Mouse (Mus musculus): Measurements from ENCODE around the gene Gfm2. TPM values are rescaled to one million over a fixed set of nuclear protein-coding genes. Genes with fewer than 3 reads are reported as not detected.
"Not testable (repeated sequence)": the region's sequence is repeated elsewhere in the genome, so short reads cannot be mapped to it uniquely, and the experiment has no call there.

Gene Gfm2
- 30.3 and 31.9 TPM in 2 replicates for polyA plus RNA-seq (2015; fragmentation: Nextera tagmentation; extraction: Ambion mirVana)

GRCm38 (mm10) chr13:97137466-97138400, at the start of gene Gfm2, which contains the start of gene Nsa2:
Gfm2 (plus strand) TSS chr13:97137937.
Nsa2 (minus strand) TSS chr13:97137937.
- peak; percentile 100 for ATAC-seq
- WGBS = under 1% methylated on average over 53 of the region's 57 CpGs

GRCm38 (mm10) chr13:97088183-97088582, 49.6 kb upstream of the Gfm2 start:
- H3K36me3 ChIP-seq (ENCODE audit: control insufficient read depth, insufficient read depth, low read length) = no peaks in the 10 kb centered on the region
- 68% methylated on average over 3 of the region's 3 CpGs for WGBS
- ATAC-seq = no peak
- H3K9me3 ChIP-seq (ENCODE audit: control insufficient read depth, low read length) = no peaks in the 10 kb centered on the region
- no peaks in the 10 kb centered on the region for H3K27me3 ChIP-seq (replicated peaks; ENCODE audit: control insufficient read depth, insufficient read depth, low read length)
- H3K4me2 ChIP-seq (ENCODE audit: low read length) = no peak overlapping the region
- H3K9ac ChIP-seq (ENCODE audit: low read depth, low read length) = no peak overlapping the region
- H3K4me3 ChIP-seq (ENCODE audit: low read length) = no peak overlapping the region
- no peaks in the 10 kb centered on the region for H3K4me1 ChIP-seq (ENCODE audit: control insufficient read depth, insufficient read depth, low read depth, low read length)
- no peak overlapping the region for H3K27ac ChIP-seq (ENCODE audit: low read depth, low read length)

More at GRCm38 (mm10) chr13:97137466-97138400, at the start of gene Gfm2, which contains the start of gene Nsa2:
- Histone ChIP-seq H3K36me3 (ENCODE audit: control insufficient read depth, insufficient read depth, low read length) (peaks cover 5% of the 10 kb centered on the region), H3K4me2 (ENCODE audit: low read length) (peak within 1 kb of the TSS; percentile 77), H3K4me1 (ENCODE audit: control insufficient read depth, insufficient read depth, low read depth, low read length) (peaks cover 7% of the 10 kb centered on the region), H3K9me3 (ENCODE audit: control insufficient read depth, low read length) (no peaks in the 10 kb centered on the region), H3K4me3 (ENCODE audit: low read length) (peak within 1 kb of the TSS; percentile 81), H3K27me3 (replicated peaks; ENCODE audit: control insufficient read depth, insufficient read depth, low read length) (no peaks in the 10 kb centered on the region), H3K9ac (ENCODE audit: low read depth, low read length) (peak within 1 kb of the TSS; percentile 93), H3K27ac (ENCODE audit: low read depth, low read length) (peak within 1 kb of the TSS; percentile 91)

DNA sequence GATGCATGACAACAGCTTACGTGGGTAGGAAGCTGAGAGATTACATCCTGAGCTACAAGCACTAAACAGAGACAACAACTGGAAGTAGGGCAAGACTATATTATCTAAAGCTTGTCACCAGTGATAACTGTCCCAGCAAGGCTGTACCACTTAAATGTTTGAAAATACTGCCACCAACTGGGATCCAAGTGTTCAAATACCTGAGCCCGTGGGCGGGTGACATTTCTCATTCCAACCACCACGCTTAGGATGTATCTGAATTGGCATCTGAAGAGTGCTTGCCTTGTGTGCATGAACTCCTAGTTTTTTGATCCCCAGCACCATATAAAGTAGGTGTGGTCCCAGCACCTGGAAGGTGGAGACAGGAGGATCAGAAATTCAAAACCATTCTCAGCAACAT, 42.0 kb upstream of the Gfm2 start:
- Histone ChIP-seq H3K9ac (ENCODE audit: low read depth, low read length) (no peak overlapping the region), H3K4me3 (ENCODE audit: low read length) (no peak overlapping the region), H3K27ac (ENCODE audit: low read depth, low read length) (no peak overlapping the region), H3K9me3 (ENCODE audit: control insufficient read depth, low read length) (no peaks in the 10 kb centered on the region), H3K27me3 (replicated peaks; ENCODE audit: control insufficient read depth, insufficient read depth, low read length) (no peaks in the 10 kb centered on the region), H3K36me3 (ENCODE audit: control insufficient read depth, insufficient read depth, low read length) (no peaks in the 10 kb centered on the region), H3K4me1 (ENCODE audit: control insufficient read depth, insufficient read depth, low read depth, low read length) (no peaks in the 10 kb centered on the region), H3K4me2 (ENCODE audit: low read length) (no peak overlapping the region)
- no peak for ATAC-seq
- WGBS = 92% methylated on average over 4 of the region's 4 CpGs

DNA sequence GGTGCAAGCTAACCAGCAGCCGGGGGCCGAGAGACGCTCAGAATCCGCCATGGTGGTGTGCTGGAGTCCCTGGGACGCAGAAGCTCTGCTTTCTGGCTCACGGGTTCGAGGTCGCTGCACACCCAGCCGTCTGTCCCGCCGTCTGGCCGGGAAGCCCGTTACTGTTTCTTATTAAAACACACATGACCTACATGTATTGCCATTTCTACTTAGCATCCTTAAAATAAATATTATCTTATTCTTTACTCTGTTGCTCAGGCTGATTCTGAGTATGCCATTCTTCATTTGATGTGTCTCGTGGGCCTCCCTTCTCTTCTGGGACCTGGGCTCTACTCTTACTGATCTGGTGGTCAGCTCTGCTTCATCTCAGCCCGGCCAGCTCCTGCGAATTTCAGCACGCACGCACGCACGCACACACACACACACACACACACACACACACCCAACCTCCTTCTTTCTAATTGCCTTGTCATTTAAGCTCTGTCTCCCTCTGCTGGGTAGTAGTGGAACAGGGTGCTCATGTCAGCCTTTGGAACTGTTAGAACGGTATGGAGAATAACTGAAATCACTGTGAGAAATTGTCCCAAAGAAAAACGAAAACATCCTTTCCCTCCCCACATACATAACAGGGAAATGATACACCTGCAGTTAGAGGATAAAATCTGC, 38.4 kb upstream of the Gfm2 start, which contains the start of gene Gm6169:
TSS of gene Gm6169 (minus strand) at position 51 of the 666 bp plus-strand sequence.
- no peaks in the 10 kb centered on the region for H3K9me3 ChIP-seq (ENCODE audit: control insufficient read depth, low read length)
- ATAC-seq = 0 out of 2 replicates have a peak, but pooled peaks have one; percentile 30
- H3K4me3 ChIP-seq (ENCODE audit: low read length) = no peak within 1 kb of the TSS
- no peaks in the 10 kb centered on the region for H3K36me3 ChIP-seq (ENCODE audit: control insufficient read depth, insufficient read depth, low read length)
- H3K4me2 ChIP-seq (ENCODE audit: low read length) = no peak within 1 kb of the TSS
- no peak within 1 kb of the TSS for H3K9ac ChIP-seq (ENCODE audit: low read depth, low read length)
- 71% methylated on average over 20 of the region's 22 CpGs for WGBS
- H3K27ac ChIP-seq (ENCODE audit: low read depth, low read length) = no peak within 1 kb of the TSS
- H3K4me1 ChIP-seq (ENCODE audit: control insufficient read depth, insufficient read depth, low read depth, low read length) = no peaks in the 10 kb centered on the region
- H3K27me3 ChIP-seq (replicated peaks; ENCODE audit: control insufficient read depth, insufficient read depth, low read length) = no peaks in the 10 kb centered on the region

GRCm38 (mm10) chr13:97104996-97105395, 32.7 kb upstream of the Gfm2 start:
- Histone ChIP-seq H3K27me3 (replicated peaks; ENCODE audit: control insufficient read depth, insufficient read depth, low read length) (no peaks in the 10 kb centered on the region), H3K4me2 (ENCODE audit: low read length) (no peak overlapping the region), H3K4me1 (ENCODE audit: control insufficient read depth, insufficient read depth, low read depth, low read length) (no peaks in the 10 kb centered on the region), H3K36me3 (ENCODE audit: control insufficient read depth, insufficient read depth, low read length) (no peaks in the 10 kb centered on the region), H3K4me3 (ENCODE audit: low read length) (no peak overlapping the region), H3K27ac (ENCODE audit: low read depth, low read length) (no peak overlapping the region), H3K9ac (ENCODE audit: low read depth, low read length) (no peak overlapping the region), H3K9me3 (ENCODE audit: control insufficient read depth, low read length) (no peaks in the 10 kb centered on the region)
- no peak for ATAC-seq
- WGBS = 60% methylated on average over 7 of the region's 7 CpGs

- H3K4me2 ChIP-seq (ENCODE audit: low read length); H3K4me3 ChIP-seq (ENCODE audit: low read length); H3K4me1 ChIP-seq (ENCODE audit: control insufficient read depth, insufficient read depth, low read depth, low read length); H3K36me3 ChIP-seq (ENCODE audit: control insufficient read depth, insufficient read depth, low read length); ATAC-seq; H3K9me3 ChIP-seq (ENCODE audit: control insufficient read depth, low read length); H3K9ac ChIP-seq (ENCODE audit: low read depth, low read length); H3K27me3 ChIP-seq (replicated peaks; ENCODE audit: control insufficient read depth, insufficient read depth, low read length); H3K27ac ChIP-seq (ENCODE audit: low read depth, low read length): not testable (repeated sequence)
- WGBS = 95% methylated on average over 4 of the region's 4 CpGs
Observed at GRCm38 (mm10) chr13:97107721-97108120, 30.0 kb upstream of the Gfm2 start.

DNA sequence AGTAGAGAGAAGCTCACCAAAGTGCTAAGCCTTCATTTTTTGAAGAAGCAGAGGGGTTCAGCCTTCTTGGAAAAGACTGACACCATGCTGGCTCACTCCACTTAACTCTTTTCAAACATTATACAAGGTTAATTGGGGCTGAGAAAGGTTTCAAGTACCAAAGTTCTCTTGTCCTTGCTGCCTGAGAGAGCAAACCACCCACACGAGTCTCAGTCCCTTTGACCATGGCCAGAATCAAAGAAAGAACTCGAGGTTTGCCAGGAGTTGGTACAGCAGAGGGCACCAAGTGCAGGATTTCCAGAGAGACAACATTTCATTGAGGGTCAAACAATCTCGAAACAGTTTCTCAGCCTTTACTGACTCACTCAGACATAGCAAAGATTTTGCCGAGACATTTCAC, 28.7 kb upstream of the Gfm2 start:
- no peak for ATAC-seq
- Histone ChIP-seq H3K4me1 (ENCODE audit: control insufficient read depth, insufficient read depth, low read depth, low read length) (no peaks in the 10 kb centered on the region), H3K9ac (ENCODE audit: low read depth, low read length) (no peak overlapping the region), H3K4me2 (ENCODE audit: low read length) (no peak overlapping the region), H3K36me3 (ENCODE audit: control insufficient read depth, insufficient read depth, low read length) (no peaks in the 10 kb centered on the region), H3K9me3 (ENCODE audit: control insufficient read depth, low read length) (no peaks in the 10 kb centered on the region), H3K27me3 (replicated peaks; ENCODE audit: control insufficient read depth, insufficient read depth, low read length) (no peaks in the 10 kb centered on the region), H3K27ac (ENCODE audit: low read depth, low read length) (no peak overlapping the region), H3K4me3 (ENCODE audit: low read length) (no peak overlapping the region)
- WGBS = 78% methylated on average over 4 of the region's 4 CpGs

DNA sequence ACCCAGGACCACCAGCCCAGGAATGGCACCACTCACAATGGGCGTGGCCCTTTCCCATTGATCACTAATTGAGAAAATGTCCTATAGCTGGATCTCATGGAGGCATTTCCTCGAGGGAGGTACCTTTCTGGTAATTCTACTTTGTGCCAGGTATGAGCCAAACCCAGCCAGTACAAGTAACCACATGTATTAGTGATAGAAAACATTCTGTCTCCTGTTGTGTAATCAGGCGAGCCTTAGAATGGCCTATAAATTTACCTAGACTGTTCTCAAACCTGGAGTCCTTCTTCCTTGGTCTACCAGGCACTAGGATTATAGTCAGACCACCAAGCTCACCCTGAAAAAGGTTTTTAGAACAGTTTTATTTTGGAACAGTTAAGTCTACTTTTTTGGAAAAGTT, 16.4 kb upstream of the Gfm2 start:
- Histone ChIP-seq H3K36me3 (ENCODE audit: control insufficient read depth, insufficient read depth, low read length) (peaks cover 22% of the 10 kb centered on the region; the same call in 1 of the 2 replicates), H3K27me3 (replicated peaks; ENCODE audit: control insufficient read depth, insufficient read depth, low read length) (no peaks in the 10 kb centered on the region), H3K9ac (ENCODE audit: low read depth, low read length) (no peak overlapping the region), H3K4me2 (ENCODE audit: low read length) (no peak overlapping the region), H3K27ac (ENCODE audit: low read depth, low read length) (no peak overlapping the region), H3K4me3 (ENCODE audit: low read length) (no peak overlapping the region), H3K4me1 (ENCODE audit: control insufficient read depth, insufficient read depth, low read depth, low read length) (no peaks in the 10 kb centered on the region), H3K9me3 (ENCODE audit: control insufficient read depth, low read length) (no peaks in the 10 kb centered on the region)
- no peak for ATAC-seq
- WGBS = 75% methylated on average over 3 of the region's 3 CpGs

DNA sequence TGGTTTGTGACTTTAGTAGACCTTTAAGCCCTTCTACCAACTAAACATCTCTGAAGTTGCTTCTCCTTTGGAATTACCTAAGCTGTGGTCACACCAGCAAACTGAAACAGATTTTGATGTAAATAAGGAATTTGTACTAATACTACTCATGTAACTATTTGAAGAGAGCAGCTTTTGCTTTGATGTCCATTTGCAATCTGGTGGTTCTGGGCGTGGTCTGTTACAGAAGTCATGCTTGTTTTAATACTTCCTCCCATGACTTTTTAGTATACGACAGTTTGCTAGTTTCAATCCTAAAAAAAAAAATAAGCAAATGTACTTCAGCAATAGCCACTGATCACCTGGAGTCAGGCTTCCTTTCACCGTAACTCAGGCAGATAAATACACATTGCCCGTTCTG, 8.1 kb upstream of the Gfm2 start:
- not testable (repeated sequence) for H3K4me2 ChIP-seq (ENCODE audit: low read length); H3K27me3 ChIP-seq (replicated peaks; ENCODE audit: control insufficient read depth, insufficient read depth, low read length); H3K4me3 ChIP-seq (ENCODE audit: low read length); H3K9me3 ChIP-seq (ENCODE audit: control insufficient read depth, low read length); H3K27ac ChIP-seq (ENCODE audit: low read depth, low read length); ATAC-seq; H3K36me3 ChIP-seq (ENCODE audit: control insufficient read depth, insufficient read depth, low read length); H3K4me1 ChIP-seq (ENCODE audit: control insufficient read depth, insufficient read depth, low read depth, low read length); H3K9ac ChIP-seq (ENCODE audit: low read depth, low read length)
- WGBS = 89% methylated on average over 2 of the region's 4 CpGs
